Mouse (Mus musculus) adrenal gland, postnatal 14 days (tissue): Measurements from ENCODE around the gene Pla1a. TPM values are rescaled to one million over a fixed set of nuclear protein-coding genes. Genes with fewer than 3 reads are reported as not detected.

Experiments used
- DNase-seq: peaks from one replicate; pipeline ENCODE4 v3.0.0; 2021; ENCODE audit warnings: mixed read lengths
- total RNA-seq: library from RNA; stranded (reverse); gene quantifications from 2 replicates; pipeline ENCODE4 v1.2.3, GENCODE M21; 2021

Pla1a gene
- total RNA-seq, 1 experiment from 2014 or later: 27.2 TPM

GRCm38 (mm10) chr16:38433514-38433913 is 569 bp upstream of the Pla1a start:
- DNase-seq: no peak

- peak; percentile 42 for DNase-seq
These were observed 1.3 kb downstream of the Pla1a start for GRCm38 (mm10) chr16:38431446-38432185.

- no peak for DNase-seq
These were observed 7.1 kb downstream of the Pla1a start for GRCm38 (mm10) chr16:38425799-38426198.

GRCm38 (mm10) chr16:38425374-38425773 is 7.6 kb downstream of the Pla1a start:
- no peak for DNase-seq

GRCm38 (mm10) chr16:38414953-38415352 is 18.0 kb downstream of the Pla1a start:
- DNase-seq: no peak

- no peak for DNase-seq
These were observed 24.5 kb downstream of the Pla1a start for GRCm38 (mm10) chr16:38408416-38408815.

- DNase-seq: no peak
These were observed 25.4 kb downstream of the Pla1a start for GRCm38 (mm10) chr16:38407584-38407983.

GRCm38 (mm10) chr16:38406708-38407107 is 26.2 kb downstream of the Pla1a start:
- no peak for DNase-seq

- DNase-seq: no peak
These were observed 26.7 kb downstream of the Pla1a start for GRCm38 (mm10) chr16:38406293-38406692.

GRCm38 (mm10) chr16:38403639-38404038 is 29.3 kb downstream of the Pla1a start:
- no peak for DNase-seq

- no peak for DNase-seq
These were observed 31.5 kb downstream of the Pla1a start for GRCm38 (mm10) chr16:38401468-38401867.

- DNase-seq: peak; percentile 31
These were observed 32.5 kb downstream of the Pla1a start for GRCm38 (mm10) chr16:38400311-38400960.

GRCm38 (mm10) chr16:38399531-38400231 is 33.3 kb downstream of the Pla1a start:
- peak; percentile 83 for DNase-seq

- peak; percentile 32 for DNase-seq
These were observed 33.9 kb downstream of the Pla1a start for GRCm38 (mm10) chr16:38399076-38399475.

- DNase-seq: no peak
These were observed 34.7 kb downstream of the Pla1a start for GRCm38 (mm10) chr16:38398266-38398665.

- peak; percentile 94 for DNase-seq
These were observed 36.8 kb downstream of the Pla1a start for GRCm38 (mm10) chr16:38396155-38396554.

- no peak for DNase-seq
These were observed 37.8 kb downstream of the Pla1a start for GRCm38 (mm10) chr16:38395060-38395730.

GRCm38 (mm10) chr16:38394191-38394618 is 38.7 kb downstream of the Pla1a start:
- DNase-seq: no peak

- DNase-seq: peak; percentile 35
These were observed 40.6 kb downstream of the Pla1a start for GRCm38 (mm10) chr16:38392126-38392894.

GRCm38 (mm10) chr16:38390322-38390721 is 42.6 kb downstream of the Pla1a start:
- no peak for DNase-seq

- DNase-seq: no peak
These were observed 43.6 kb downstream of the Pla1a start for GRCm38 (mm10) chr16:38389284-38389893.
